Mouse (Mus musculus): Measurements from ENCODE around the gene Usp53.

- no peak for TF ChIP-seq TAL1 (IDR thresholded peaks at IDR 0.05; ENCODE audit: low read length)
- TF ChIP-seq GATA1 (IDR thresholded peaks at IDR 0.05; ENCODE audit: low read length) = no peak
Measured at GRCm38 (mm10) chr3:123033804-123034203, 49.5 kb upstream of the Usp53 start.

Data from erythroblast, embryonic 14.5 days (primary cell).